Mouse (Mus musculus) liver, embryonic 12.5 days (tissue): ENCODE data around the gene Tom1l2. TPM values are rescaled to one million over a fixed set of nuclear protein-coding genes. Genes with fewer than 3 reads are reported as not detected.

Source experiments
- ATAC-seq: fragments of 200-750 bp; cut with Nextera tagmentation; 2 replicates; pipeline ENCODE4 v1.8.0; 2017; ENCODE audit warnings: moderate number of reproducible peaks, mild to moderate bottlenecking, moderate library complexity
- H3K27ac ChIP-seq: fragments of 300-500 bp; sonication (generic); 2 replicates; pipeline ENCODE4 v1.5.1; 2016; ENCODE audit warnings: mild to moderate bottlenecking
- H3K27me3 ChIP-seq: fragments of 300-500 bp; sonication (generic); replicated peaks from 2 replicates; pipeline ENCODE4 v1.6.1; 2016; ENCODE audit warnings: mild to moderate bottlenecking, moderate library complexity
- H3K36me3 ChIP-seq: fragments of 300-500 bp; sonication (generic); 2 replicates; pipeline ENCODE4 v1.6.1; 2016; ENCODE audit warnings: mild to moderate bottlenecking, moderate library complexity
- H3K4me1 ChIP-seq: fragments of 300-500 bp; sonication (generic); 2 replicates; pipeline ENCODE4 v1.6.1; 2016
- H3K4me2 ChIP-seq: fragments of 300-500 bp; sonication (generic); 2 replicates; pipeline ENCODE4 v1.6.1; 2016; ENCODE audit warnings: mild to moderate bottlenecking, moderate library complexity
- H3K4me3 ChIP-seq: fragments of 300-500 bp; sonication (generic); 2 replicates; pipeline ENCODE4 v1.5.1; 2016; ENCODE audit warnings: mild to moderate bottlenecking, moderate library complexity
- H3K9ac ChIP-seq: fragments of 300-500 bp; sonication (generic); 2 replicates; pipeline ENCODE4 v1.6.1; 2016; ENCODE audit warnings: mild to moderate bottlenecking, moderate library complexity
- H3K9me3 ChIP-seq: fragments of 300-500 bp; sonication (generic); replicated peaks from 2 replicates; pipeline ENCODE4 v1.6.1; 2016; ENCODE audit warnings: mild to moderate bottlenecking, moderate library complexity
- WGBS: fragments of 180-500 bp; shearing (Covaris S2); methylation state at CpG from one replicate; pipeline ENCODE4 v1.1.7; 2016; ENCODE audit not compliant: insufficient replicate concordance; 5-methylcytosine and 5-hydroxymethylcytosine counted together
- polyA plus RNA-seq: library from polyadenylated mRNA; unstranded; fragments of >200 nt; fragmentation: Nextera tagmentation; extraction: Ambion mirVana; gene quantifications from 2 replicates; pipeline ENCODE4 v1.2.1, GENCODE M21; 2016

Tom1l2 gene
- polyA plus RNA-seq, 1 experiment from 2014 or later = 9.6 TPM

GRCm38 (mm10) chr11:60339361-60339760 is 13.3 kb downstream of the Tom1l2 start:
- no peak overlapping the region for H3K27ac ChIP-seq
- no peak overlapping the region for H3K9ac ChIP-seq
- H3K36me3 ChIP-seq = peaks cover 9% of the 10 kb centered on the region; the same call in 1 of the 2 replicates
- H3K4me3 ChIP-seq = no peak overlapping the region
- H3K4me1 ChIP-seq = peaks cover 5% of the 10 kb centered on the region; the same call in 1 of the 2 replicates
- no peaks in the 10 kb centered on the region for H3K27me3 ChIP-seq
- no peak overlapping the region for H3K4me2 ChIP-seq
- no peaks in the 10 kb centered on the region for H3K9me3 ChIP-seq
- no peak for ATAC-seq
- 86% methylated on average over 12 of the region's 12 CpGs for WGBS

- Histone ChIP-seq H3K9me3 (no peaks in the 10 kb centered on the region), H3K36me3 (peaks cover 4% of the 10 kb centered on the region; the same call in 1 of the 2 replicates), H3K4me3 (no peak overlapping the region), H3K4me1 (peaks cover 5% of the 10 kb centered on the region; the same call in 1 of the 2 replicates), H3K27me3 (no peaks in the 10 kb centered on the region), H3K4me2 (no peak overlapping the region), H3K9ac (no peak overlapping the region), H3K27ac (no peak overlapping the region)
- no peak for ATAC-seq
- WGBS = 73% methylated on average over 4 of the region's 4 CpGs
Measured at GRCm38 (mm10) chr11:60338291-60338690, 14.4 kb downstream of the Tom1l2 start.

GRCm38 (mm10) chr11:60335771-60336170 is 16.9 kb downstream of the Tom1l2 start:
- Histone ChIP-seq H3K27ac (no peak overlapping the region), H3K4me3 (no peak overlapping the region), H3K4me1 (peaks cover 5% of the 10 kb centered on the region; the same call in 1 of the 2 replicates), H3K36me3 (0 out of 2 replicates have a peak, but pooled peaks cover 3% of the 10 kb centered on the region), H3K9ac (no peak overlapping the region), H3K9me3 (no peaks in the 10 kb centered on the region), H3K4me2 (no peak overlapping the region), H3K27me3 (no peaks in the 10 kb centered on the region)
- no peak for ATAC-seq
- WGBS = 74% methylated on average over 2 of the region's 2 CpGs

- Histone ChIP-seq H3K27ac (no peak overlapping the region), H3K4me3 (no peak overlapping the region), H3K9me3 (no peaks in the 10 kb centered on the region), H3K4me2 (no peak overlapping the region), H3K36me3 (0 out of 2 replicates have a peak, but pooled peaks cover 3% of the 10 kb centered on the region), H3K4me1 (peaks cover 5% of the 10 kb centered on the region; the same call in 1 of the 2 replicates), H3K9ac (no peak overlapping the region), H3K27me3 (no peaks in the 10 kb centered on the region)
- WGBS = 82% methylated on average over 3 of the region's 3 CpGs
- no peak for ATAC-seq
Measured at GRCm38 (mm10) chr11:60334124-60334523, 18.6 kb downstream of the Tom1l2 start.

GRCm38 (mm10) chr11:60333461-60333860 is 19.2 kb downstream of the Tom1l2 start:
- 83% methylated on average over 5 of the region's 5 CpGs for WGBS
- H3K9ac ChIP-seq = no peak overlapping the region
- H3K9me3 ChIP-seq = no peaks in the 10 kb centered on the region
- peaks cover 5% of the 10 kb centered on the region; the same call in 1 of the 2 replicates for H3K4me1 ChIP-seq
- no peak for ATAC-seq
- H3K27me3 ChIP-seq = no peaks in the 10 kb centered on the region
- no peak overlapping the region for H3K4me2 ChIP-seq
- 0 out of 2 replicates have a peak overlapping the region, but pooled peaks have one; percentile 22 for H3K27ac ChIP-seq
- H3K36me3 ChIP-seq = 0 out of 2 replicates have a peak, but pooled peaks cover 3% of the 10 kb centered on the region
- H3K4me3 ChIP-seq = no peak overlapping the region

- H3K9ac ChIP-seq = no peak overlapping the region
- H3K27me3 ChIP-seq = no peaks in the 10 kb centered on the region
- H3K27ac ChIP-seq = no peak overlapping the region
- no peak overlapping the region for H3K4me2 ChIP-seq
- ATAC-seq = no peak
- H3K4me1 ChIP-seq = no peaks in the 10 kb centered on the region
- no peaks in the 10 kb centered on the region for H3K36me3 ChIP-seq
- H3K4me3 ChIP-seq = no peak overlapping the region
- H3K9me3 ChIP-seq = no peaks in the 10 kb centered on the region
- WGBS = 83% methylated on average over 4 of the region's 4 CpGs
Measured at GRCm38 (mm10) chr11:60330551-60330950, 22.2 kb downstream of the Tom1l2 start.

- Histone ChIP-seq H3K4me2 (no peak overlapping the region), H3K9ac (no peak overlapping the region), H3K9me3 (no peaks in the 10 kb centered on the region), H3K27ac (no peak overlapping the region), H3K36me3 (no peaks in the 10 kb centered on the region), H3K4me3 (no peak overlapping the region), H3K27me3 (no peaks in the 10 kb centered on the region), H3K4me1 (peaks cover 23% of the 10 kb centered on the region)
- ATAC-seq = no peak
Measured at GRCm38 (mm10) chr11:60323731-60324130, 29.0 kb downstream of the Tom1l2 start.

- WGBS = 70% methylated on average over 2 of the region's 2 CpGs
- Histone ChIP-seq H3K4me1 (peaks cover 34% of the 10 kb centered on the region), H3K4me3 (no peak overlapping the region), H3K4me2 (no peak overlapping the region), H3K9ac (no peak overlapping the region), H3K27me3 (no peaks in the 10 kb centered on the region), H3K27ac (no peak overlapping the region), H3K36me3 (no peaks in the 10 kb centered on the region), H3K9me3 (no peaks in the 10 kb centered on the region)
- no peak for ATAC-seq
Measured at GRCm38 (mm10) chr11:60321438-60321837, 31.3 kb downstream of the Tom1l2 start.

GRCm38 (mm10) chr11:60320426-60321037 is 32.2 kb downstream of the Tom1l2 start:
- 49% methylated on average over 8 of the region's 8 CpGs for WGBS
- H3K4me2 ChIP-seq = no peak overlapping the region
- H3K36me3 ChIP-seq = no peaks in the 10 kb centered on the region
- H3K27ac ChIP-seq = no peak overlapping the region
- H3K9me3 ChIP-seq = no peaks in the 10 kb centered on the region
- H3K4me3 ChIP-seq = no peak overlapping the region
- H3K4me1 ChIP-seq = peaks cover 34% of the 10 kb centered on the region
- H3K27me3 ChIP-seq = no peaks in the 10 kb centered on the region
- no peak for ATAC-seq
- H3K9ac ChIP-seq = no peak overlapping the region

GRCm38 (mm10) chr11:60319257-60320066 is 33.2 kb downstream of the Tom1l2 start:
- Histone ChIP-seq H3K36me3 (no peaks in the 10 kb centered on the region), H3K9ac (no peak overlapping the region), H3K4me3 (no peak overlapping the region), H3K9me3 (no peaks in the 10 kb centered on the region), H3K27ac (peak overlapping the region; percentile 2; the same call in 1 of the 2 replicates), H3K27me3 (no peaks in the 10 kb centered on the region), H3K4me1 (peaks cover 34% of the 10 kb centered on the region), H3K4me2 (peak overlapping the region; percentile 52; the same call in 1 of the 2 replicates)
- 81% methylated on average over 10 of the region's 10 CpGs for WGBS
- ATAC-seq = 0 out of 2 replicates have a peak, but pooled peaks have one; percentile 47

- no peaks in the 10 kb centered on the region for H3K36me3 ChIP-seq
- no peak overlapping the region for H3K4me3 ChIP-seq
- peak; percentile 89 for ATAC-seq
- WGBS = 44% methylated on average over 5 of the region's 5 CpGs
- no peaks in the 10 kb centered on the region for H3K9me3 ChIP-seq
- peak overlapping the region; percentile 56 for H3K9ac ChIP-seq
- H3K4me1 ChIP-seq = peaks cover 34% of the 10 kb centered on the region
- peak overlapping the region; percentile 70 for H3K27ac ChIP-seq
- peak overlapping the region; percentile 52 for H3K4me2 ChIP-seq
- H3K27me3 ChIP-seq = no peaks in the 10 kb centered on the region
Measured at GRCm38 (mm10) chr11:60318716-60319115, 34.0 kb downstream of the Tom1l2 start.
